Mouse (Mus musculus): ENCODE data around the gene Plxna2. TPM values are rescaled to one million over a fixed set of nuclear protein-coding genes. Genes with fewer than 3 reads are reported as not detected.

The Plxna2 gene
- total and polyA plus RNA-seq, 3 experiments: under 0.01 to 0.03 TPM; not detected in 1

- no peak for DNase-seq (ENCODE audit: low read depth, low spot score)
- Histone ChIP-seq H3K27ac (ENCODE audit: control insufficient read depth, low read depth, low read length) (no peak overlapping the region), H3K79me2 (ENCODE audit: control insufficient read depth, insufficient read depth, low read length, poor library complexity) (no peaks in the 10 kb centered on the region), H3K27me3 (ENCODE audit: control insufficient read depth in 1 of 2, insufficient read depth in 2 of 2, low read length in 2 of 2) (no peaks in the 10 kb centered on the region; a peak in 2 of 4 replicates), H3K36me3 (ENCODE audit: control insufficient read depth in 1 of 2, insufficient read depth in 2 of 2, low read length in 2 of 2) (no peaks in the 10 kb centered on the region), H3K9ac (ENCODE audit: control insufficient read depth, low read depth, low read length, poor library complexity, severe bottlenecking) (no peak overlapping the region), H3K4me1 (ENCODE audit: control insufficient read depth in 1 of 2, insufficient read depth in 2 of 2, low read length in 2 of 2) (no peaks in the 10 kb centered on the region), H3K9me3 (replicated peaks; ENCODE audit: insufficient read depth, low read length) (no peaks in the 10 kb centered on the region), H3K4me3 (ENCODE audit: control insufficient read depth in 1 of 2, insufficient read depth in 1 of 2, low read depth in 2 of 2, low read length in 2 of 2) (no peak overlapping the region)
- TF ChIP-seq MAZ (IDR thresholded peaks at IDR 0.05; ENCODE audit: low read depth, low read length) (no peak), GATA1 (IDR thresholded peaks at IDR 0.05; ENCODE audit: low read depth, low read length) (no peak), UBTF (IDR thresholded peaks at IDR 0.05; ENCODE audit: borderline replicate concordance, insufficient read depth, low read depth, low read length) (no peak), NRF1 (IDR thresholded peaks at IDR 0.05; ENCODE audit: insufficient read depth, low read depth, low read length, poor library complexity, severe bottlenecking) (no peak), POLR2AphosphoS5 (IDR thresholded peaks at IDR 0.05; ENCODE audit: borderline replicate concordance, low read depth, low read length) (no peak), USF2 (IDR thresholded peaks at IDR 0.05; ENCODE audit: borderline replicate concordance in 1 of 2, insufficient read depth in 1 of 2, low read depth in 1 of 2, low read length in 2 of 2) (no peak)
Observed at GRCm38 (mm10) chr1:194780794-194781390, 162.9 kb downstream of the Plxna2 start.

DNA sequence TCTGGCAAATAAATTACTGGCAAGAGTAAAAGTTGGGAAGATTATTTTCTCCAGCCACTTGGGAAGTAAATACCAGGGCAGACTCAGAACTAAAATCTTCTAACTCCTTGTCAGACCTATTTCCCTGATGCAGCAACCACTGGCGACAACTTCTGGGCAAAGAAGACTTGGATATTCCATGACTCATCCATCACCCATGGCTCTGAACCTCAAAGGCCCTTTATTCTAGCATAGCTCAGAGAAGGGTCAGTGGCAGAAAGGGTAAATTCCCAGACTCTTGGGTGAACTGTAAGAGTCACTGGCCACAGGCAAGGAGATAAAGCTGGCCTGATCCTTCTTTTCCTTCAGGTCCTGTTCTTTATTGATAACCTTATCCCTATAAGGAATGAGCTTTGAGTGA is 163.5 kb downstream of the Plxna2 start:
- TF ChIP-seq RAD21 (IDR thresholded peaks at IDR 0.05; ENCODE audit: low read depth, low read length): no peak
- TF ChIP-seq MAZ (IDR thresholded peaks at IDR 0.05; ENCODE audit: low read depth, low read length): no peak
- TF ChIP-seq NELFE (IDR thresholded peaks at IDR 0.05; ENCODE audit: low read depth, low read length): no peak
- TF ChIP-seq CTCF (IDR thresholded peaks at IDR 0.05 in 2 of 3, conservative IDR thresholded peaks at IDR 0.05 in 1 of 3; ENCODE audit: control insufficient read depth in 1 of 3, insufficient read depth in 1 of 3, low read depth in 2 of 3, low read length in 3 of 3, poor library complexity in 1 of 3, severe bottlenecking in 1 of 3): no peak
- TF ChIP-seq KAT2A (conservative IDR thresholded peaks at IDR 0.05; ENCODE audit: low read depth, low read length): no peak
- no peak for TF ChIP-seq MYB (IDR thresholded peaks at IDR 0.05; ENCODE audit: low read depth, low read length)
- TF ChIP-seq MXI1 (IDR thresholded peaks at IDR 0.05; ENCODE audit: low read depth, low read length): no peak
- no peak for TF ChIP-seq USF1 (IDR thresholded peaks at IDR 0.05; ENCODE audit: low read depth, low read length)
- Histone ChIP-seq H3K79me2 (ENCODE audit: control insufficient read depth, insufficient read depth, low read length, poor library complexity) (no peaks in the 10 kb centered on the region), H3K9me3 (replicated peaks; ENCODE audit: insufficient read depth, low read length) (no peaks in the 10 kb centered on the region), H3K4me1 (ENCODE audit: control insufficient read depth in 1 of 2, insufficient read depth in 2 of 2, low read length in 2 of 2) (no peaks in the 10 kb centered on the region), H3K27ac (ENCODE audit: control insufficient read depth, low read depth, low read length) (no peak overlapping the region), H3K4me3 (ENCODE audit: control insufficient read depth in 1 of 2, insufficient read depth in 1 of 2, low read depth in 2 of 2, low read length in 2 of 2) (no peak overlapping the region), H3K27me3 (ENCODE audit: control insufficient read depth in 1 of 2, insufficient read depth in 2 of 2, low read length in 2 of 2) (no peaks in the 10 kb centered on the region; a peak in 1 of 4 replicates), H3K36me3 (ENCODE audit: control insufficient read depth in 1 of 2, insufficient read depth in 2 of 2, low read length in 2 of 2) (no peaks in the 10 kb centered on the region), H3K9ac (ENCODE audit: control insufficient read depth, low read depth, low read length, poor library complexity, severe bottlenecking) (no peak overlapping the region)
- DNase-seq (ENCODE audit: low read depth, low spot score): no peak

DNA sequence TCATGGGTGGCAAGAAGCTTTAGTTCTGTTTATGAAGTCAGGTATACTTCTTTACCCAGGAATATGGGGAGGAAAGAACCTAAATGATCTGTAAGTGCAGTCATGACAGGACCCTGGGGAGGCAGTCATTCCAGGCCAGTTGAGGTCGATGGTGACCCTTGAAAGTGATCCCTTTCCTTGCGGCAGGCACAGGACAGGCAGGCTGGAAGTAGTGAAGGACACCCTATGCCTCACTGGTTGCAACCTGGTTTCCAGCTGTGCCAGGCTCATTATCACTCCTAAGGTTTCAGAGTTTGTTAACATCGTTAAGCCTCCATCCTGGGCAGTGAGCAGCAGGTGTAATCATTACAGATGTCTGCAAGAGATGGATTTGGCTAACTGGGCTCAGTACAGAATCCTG is 164.3 kb downstream of the Plxna2 start:
- no peak overlapping the region for H3K4me3 ChIP-seq (ENCODE audit: control insufficient read depth in 1 of 2, insufficient read depth in 1 of 2, low read depth in 2 of 2, low read length in 2 of 2)

More for the DNA sequence above, 164.3 kb downstream of the Plxna2 start:
- no peaks in the 10 kb centered on the region for H3K36me3 ChIP-seq (ENCODE audit: control insufficient read depth in 1 of 2, insufficient read depth in 2 of 2, low read length in 2 of 2)
- H3K4me1 ChIP-seq (ENCODE audit: control insufficient read depth in 1 of 2, insufficient read depth in 2 of 2, low read length in 2 of 2): no peaks in the 10 kb centered on the region
- no peak overlapping the region for H3K27ac ChIP-seq (ENCODE audit: control insufficient read depth, low read depth, low read length)
- no peaks in the 10 kb centered on the region; a peak in 1 of 4 replicates for H3K27me3 ChIP-seq (ENCODE audit: control insufficient read depth in 1 of 2, insufficient read depth in 2 of 2, low read length in 2 of 2)
- H3K9me3 ChIP-seq (replicated peaks; ENCODE audit: insufficient read depth, low read length): no peaks in the 10 kb centered on the region
- TF ChIP-seq MYC (IDR thresholded peaks at IDR 0.05; ENCODE audit: low read depth, low read length) (no peak), ZKSCAN1 (IDR thresholded peaks at IDR 0.05; ENCODE audit: low read depth, low read length) (no peak), MXI1 (IDR thresholded peaks at IDR 0.05; ENCODE audit: low read depth, low read length) (no peak), KAT2A (conservative IDR thresholded peaks at IDR 0.05; ENCODE audit: low read depth, low read length) (no peak), NELFE (IDR thresholded peaks at IDR 0.05; ENCODE audit: low read depth, low read length) (no peak), TAL1 (IDR thresholded peaks at IDR 0.05; ENCODE audit: low read length) (no peak), ELF1 (IDR thresholded peaks at IDR 0.05; ENCODE audit: low read depth, low read length) (no peak), RCOR1 (IDR thresholded peaks at IDR 0.05; ENCODE audit: low read depth, low read length) (no peak), MAZ (IDR thresholded peaks at IDR 0.05; ENCODE audit: low read depth, low read length) (no peak), GATA1 (IDR thresholded peaks at IDR 0.05; ENCODE audit: low read depth, low read length) (no peak), GABPA (IDR thresholded peaks at IDR 0.05; ENCODE audit: low read depth, low read length) (no peak), POLR2A (IDR thresholded peaks at IDR 0.05; ENCODE audit: control insufficient read depth in 1 of 2, insufficient read depth in 1 of 2, low read depth in 1 of 2, low read length in 2 of 2, poor library complexity in 1 of 2) (no peak), CHD1 (IDR thresholded peaks at IDR 0.05; ENCODE audit: low read depth, low read length) (no peak), NRF1 (IDR thresholded peaks at IDR 0.05; ENCODE audit: insufficient read depth, low read depth, low read length, poor library complexity, severe bottlenecking) (no peak)
- H3K9ac ChIP-seq (ENCODE audit: control insufficient read depth, low read depth, low read length, poor library complexity, severe bottlenecking): no peak overlapping the region
- no peaks in the 10 kb centered on the region for H3K79me2 ChIP-seq (ENCODE audit: control insufficient read depth, insufficient read depth, low read length, poor library complexity)
- DNase-seq (ENCODE audit: low read depth, low spot score): no peak

Measured in MEL (cell line).